Mouse (Mus musculus): ENCODE measurements around the gene Carmil3. TPM values are rescaled to one million over a fixed set of nuclear protein-coding genes. Genes with fewer than 3 reads are reported as not detected.

Carmil3 gene
- total RNA-seq, 2 experiments from 2014 or later, result 59.2 to 60.3 TPM

- DNase-seq, result no peak
Measured at GRCm38 (mm10) chr14:55544334-55544733, 53.9 kb downstream of the Carmil3 start.

- no peak for DNase-seq
Measured at GRCm38 (mm10) chr14:55550191-55550590, 59.7 kb downstream of the Carmil3 start.

- DNase-seq, result no peak
Measured at GRCm38 (mm10) chr14:55551347-55551746, 60.9 kb downstream of the Carmil3 start.

GRCm38 (mm10) chr14:55551794-55552193, 61.3 kb downstream of the Carmil3 start:
- no peak for DNase-seq

- DNase-seq, result no peak
Measured at GRCm38 (mm10) chr14:55554635-55555034, 64.2 kb downstream of the Carmil3 start.

GRCm38 (mm10) chr14:55555788-55556187, 65.3 kb downstream of the Carmil3 start:
- DNase-seq, result no peak

GRCm38 (mm10) chr14:55557003-55557402, 66.6 kb downstream of the Carmil3 start:
- DNase-seq, result peak; percentile 70 to 72

GRCm38 (mm10) chr14:55557587-55557986, 67.1 kb downstream of the Carmil3 start:
- no peak for DNase-seq

Other genes starting within 250 kb of the Carmil3 start
- 10 to 100 TPM; 22.0 to 23.3 TPM for gene Dhrs4, start 11.9 kb upstream of the Carmil3 start, total RNA-seq (2021)
- 100 to 1,000 TPM; 696 to 698 TPM for gene Cpne6, start 19.8 kb downstream of the Carmil3 start, total RNA-seq (2021)
- 1 to 10 TPM; 1.6 to 5.6 TPM for gene Nrl, start 34.3 kb downstream of the Carmil3 start, total RNA-seq (2021)
- 10 to 100 TPM; 42.6 to 45.8 TPM for gene Pck2, start 49.6 kb downstream of the Carmil3 start, total RNA-seq (2021)
- gene Dcaf11, start 69.4 kb downstream of the Carmil3 start, total RNA-seq (2021), result 10 to 100 TPM; 82.5 to 83.2 TPM
- gene A730061H03Rik, start 69.8 kb downstream of the Carmil3 start, total RNA-seq (2021), result 1 to 10 TPM; 1.3 to 1.4 TPM
- gene Fitm1, start 85.0 kb downstream of the Carmil3 start, total RNA-seq (2021), result not detected
- 10 to 100 TPM; 50.3 to 50.4 TPM for gene Psme1, start 87.5 kb downstream of the Carmil3 start, total RNA-seq (2021)
- gene Emc9, start 94.7 kb downstream of the Carmil3 start, total RNA-seq (2021), result 10 to 100 TPM; 46.1 to 50.7 TPM
- 10 to 100 TPM; 43.2 to 44.6 TPM for gene Psme2, start 100.5 kb downstream of the Carmil3 start, total RNA-seq (2021)
- 10 to 100 TPM; 29.5 to 41.0 TPM for gene Rnf31, start 101.1 kb downstream of the Carmil3 start, total RNA-seq (2021)
- 10 to 100 TPM; 13.9 to 16.2 TPM for gene Irf9, start 112.9 kb downstream of the Carmil3 start, total RNA-seq (2021)
- 1 to 10 TPM in 1 of 2 experiments, under 1 TPM in 1; 0.88 to 1.8 TPM for gene Rec8, start 127.4 kb downstream of the Carmil3 start, total RNA-seq (2021)
- gene Ipo4, start 145.3 kb downstream of the Carmil3 start, total RNA-seq (2021), result 100 to 1,000 TPM; 108 to 119 TPM
- 1 to 10 TPM; 5.3 to 5.6 TPM for gene Gm49378, start 147.2 kb downstream of the Carmil3 start, total RNA-seq (2021)
- 10 to 100 TPM; 43.4 to 44.3 TPM for gene Tm9sf1, start 153.2 kb downstream of the Carmil3 start, total RNA-seq (2021)
- gene Tssk4, start 159.5 kb downstream of the Carmil3 start, total RNA-seq (2021), result 1 to 10 TPM; 1.3 to 1.7 TPM
- 10 to 100 TPM; 46.4 to 49.9 TPM for gene Mdp1, start 169.9 kb downstream of the Carmil3 start, total RNA-seq (2021)
- gene Gmpr2, start 181.3 kb downstream of the Carmil3 start, total RNA-seq (2021), result 10 to 100 TPM; 24.4 to 27.9 TPM
- 100 to 1,000 TPM; 328 to 337 TPM for gene Nedd8, start 181.5 kb downstream of the Carmil3 start, total RNA-seq (2021)
- 10 to 100 TPM; 13.0 to 13.4 TPM for gene Tinf2, start 191.2 kb downstream of the Carmil3 start, total RNA-seq (2021)
- gene Tgm1, start 223.3 kb downstream of the Carmil3 start, total RNA-seq (2021), result under 1 TPM in 1 of 2 experiments, not detected in 1; 0.28 TPM
- gene Rabggta, start 231.6 kb downstream of the Carmil3 start, total RNA-seq (2021), result 10 to 100 TPM; 42.8 to 43.8 TPM

Data from layer of hippocampus, postnatal 36 days (tissue).